Mouse (Mus musculus): ENCODE data around the gene Pex13.

GRCm38 (mm10) chr11:23653666-23654065 lies 12.1 kb downstream of the Pex13 start:
- TF ChIP-seq POLR2A (IDR thresholded peaks at IDR 0.05; ENCODE audit: low read depth, low read length) (no peak), CTCF (IDR thresholded peaks at IDR 0.05; ENCODE audit: borderline replicate concordance, insufficient read depth, low read length) (no peak)

Data from embryonic fibroblast, embryonic 13.5 days (primary cell).